Mouse (Mus musculus) forebrain, embryonic 14.5 days (tissue): ENCODE results near the gene Esyt1. TPM values are rescaled to one million over a fixed set of nuclear protein-coding genes. Genes with fewer than 3 reads are reported as not detected.
A peak's percentile ranks its signal among the peaks of the same experiment; 100 is the strongest.

Experiments used
- ATAC-seq: fragments of 200-750 bp; cut with Nextera tagmentation; 2 replicates; pipeline ENCODE4 v1.8.0; 2017; ENCODE audit warnings: mild to moderate bottlenecking, moderate library complexity
- DNase-seq: peaks from one replicate; pipeline ENCODE4 v3.0.0-alpha.2; 2015; ENCODE audit warnings: low spot score
- H3K27ac ChIP-seq: fragments of 300-500 bp; sonication (generic); 2 replicates; pipeline ENCODE4 v1.5.1; 2014; ENCODE audit warnings: low read depth, mild to moderate bottlenecking, control low read depth, low read length, moderate library complexity
- H3K27me3 ChIP-seq: fragments of 300-500 bp; sonication (generic); replicated peaks from 2 replicates; pipeline ENCODE4 v1.6.1; 2014; ENCODE audit warnings: low read length, control low read depth, mixed read lengths; ENCODE audit not compliant: control insufficient read depth, insufficient read depth
- H3K36me3 ChIP-seq: fragments of 300-500 bp; sonication (generic); 2 replicates; pipeline ENCODE4 v1.6.1; 2014; ENCODE audit warnings: low read length, control low read depth; ENCODE audit not compliant: control insufficient read depth, insufficient read depth
- H3K4me1 ChIP-seq: fragments of 300-500 bp; sonication (generic); 2 replicates; pipeline ENCODE4 v1.6.1; 2014; ENCODE audit warnings: antibody characterized with exemption, low read length, control low read depth; ENCODE audit not compliant: control insufficient read depth, insufficient read depth
- H3K4me2 ChIP-seq: fragments of 300-500 bp; sonication (generic); 2 replicates; pipeline ENCODE4 v1.6.1; 2014; ENCODE audit warnings: mild to moderate bottlenecking, control low read depth, low read length
- H3K4me3 ChIP-seq: fragments of 300-500 bp; sonication (generic); 2 replicates; pipeline ENCODE4 v1.5.1; 2014; ENCODE audit warnings: low read depth, low read length, control low read depth
- H3K9ac ChIP-seq: fragments of 300-500 bp; sonication (generic); 2 replicates; pipeline ENCODE4 v1.6.1; 2014; ENCODE audit warnings: mild to moderate bottlenecking, low read length, control low read depth, moderate library complexity
- H3K9me3 ChIP-seq: fragments of 300-500 bp; sonication (generic); replicated peaks from 2 replicates; pipeline ENCODE4 v1.6.1; 2016; ENCODE audit warnings: low read length, control low read depth, mixed read lengths; ENCODE audit not compliant: control insufficient read depth
- WGBS: fragments of 180-500 bp; shearing (Covaris S2); extraction: QIAGEN DNeasy Blood & Tissue Kit; methylation state at CpG from one replicate; pipeline ENCODE4 v1.1.7; 2014; 5-methylcytosine and 5-hydroxymethylcytosine counted together
- polyA plus RNA-seq: library from polyadenylated mRNA; unstranded; fragments of >200 nt; fragmentation: Nextera tagmentation; extraction: Ambion mirVana; gene quantifications from 2 replicates; pipeline ENCODE4 v1.2.1, GENCODE M21; 2014

The Esyt1 gene
- polyA plus RNA-seq, 1 experiment from 2014 or later, result 4.7 TPM

DNA sequence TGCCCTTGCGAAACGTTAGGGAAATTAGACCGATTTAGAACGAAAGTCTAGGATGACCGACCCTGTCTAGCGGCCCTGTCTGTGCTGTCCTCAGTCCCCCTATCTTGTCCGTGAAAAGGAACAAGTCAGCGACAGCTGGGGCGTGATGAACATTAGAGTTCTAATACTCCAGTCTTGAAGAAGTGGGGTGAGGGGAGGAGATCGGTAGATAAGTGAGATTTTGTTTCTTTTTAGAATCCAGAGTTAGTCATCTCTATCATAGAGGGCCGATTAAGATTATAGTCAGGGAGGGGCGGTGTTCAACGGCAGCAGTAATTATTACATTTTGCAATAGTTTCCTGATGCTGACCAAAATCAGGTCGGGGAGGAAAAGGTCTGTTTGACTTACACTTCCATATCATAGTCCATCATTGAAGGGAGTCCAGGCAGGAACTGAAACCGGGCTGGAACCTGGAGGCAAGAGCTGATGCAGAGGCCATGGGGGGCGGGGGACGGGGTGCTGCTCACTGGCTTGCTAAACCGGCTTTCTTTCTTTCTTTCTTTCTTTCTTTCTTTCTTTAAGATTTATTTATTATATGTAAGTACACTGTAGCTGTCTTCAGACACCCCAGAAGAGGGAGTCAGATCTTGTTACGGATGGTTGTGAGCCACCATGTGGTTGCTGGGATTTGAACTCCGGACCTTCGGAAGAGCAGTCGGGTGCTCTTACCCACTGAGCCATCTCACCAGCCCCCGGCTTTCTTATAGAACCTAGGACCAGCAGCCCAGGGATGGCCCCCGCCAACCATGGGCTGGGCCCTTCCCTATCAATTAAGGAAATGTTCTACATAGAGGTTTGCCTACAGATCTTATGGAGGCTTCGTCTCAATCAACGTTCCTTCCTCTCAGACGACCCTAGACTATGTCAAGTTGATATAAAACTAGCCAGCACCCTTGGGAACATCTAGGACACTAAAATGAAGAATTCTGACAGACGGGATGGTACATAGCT lies 990 bp upstream of the Esyt1 start:
- peak overlapping the region; percentile 100 for H3K4me2 ChIP-seq
- no peaks in the 10 kb centered on the region for H3K36me3 ChIP-seq
- H3K9me3 ChIP-seq, result no peaks in the 10 kb centered on the region
- no peak for ATAC-seq
- peak overlapping the region; percentile 71; the same call in 1 of the 2 replicates for H3K9ac ChIP-seq
- no peak overlapping the region for H3K27ac ChIP-seq
- peaks cover 7% of the 10 kb centered on the region; the same call in 1 of the 2 replicates for H3K4me1 ChIP-seq
- H3K4me3 ChIP-seq, result peak overlapping the region; percentile 64
- H3K27me3 ChIP-seq, result 0 out of 2 replicates have a peak, but pooled peaks cover 7% of the 10 kb centered on the region
- 31% methylated on average over 28 of the region's 28 CpGs for whole genome bisulfite sequencing
- DNase-seq, result no peak

DNA sequence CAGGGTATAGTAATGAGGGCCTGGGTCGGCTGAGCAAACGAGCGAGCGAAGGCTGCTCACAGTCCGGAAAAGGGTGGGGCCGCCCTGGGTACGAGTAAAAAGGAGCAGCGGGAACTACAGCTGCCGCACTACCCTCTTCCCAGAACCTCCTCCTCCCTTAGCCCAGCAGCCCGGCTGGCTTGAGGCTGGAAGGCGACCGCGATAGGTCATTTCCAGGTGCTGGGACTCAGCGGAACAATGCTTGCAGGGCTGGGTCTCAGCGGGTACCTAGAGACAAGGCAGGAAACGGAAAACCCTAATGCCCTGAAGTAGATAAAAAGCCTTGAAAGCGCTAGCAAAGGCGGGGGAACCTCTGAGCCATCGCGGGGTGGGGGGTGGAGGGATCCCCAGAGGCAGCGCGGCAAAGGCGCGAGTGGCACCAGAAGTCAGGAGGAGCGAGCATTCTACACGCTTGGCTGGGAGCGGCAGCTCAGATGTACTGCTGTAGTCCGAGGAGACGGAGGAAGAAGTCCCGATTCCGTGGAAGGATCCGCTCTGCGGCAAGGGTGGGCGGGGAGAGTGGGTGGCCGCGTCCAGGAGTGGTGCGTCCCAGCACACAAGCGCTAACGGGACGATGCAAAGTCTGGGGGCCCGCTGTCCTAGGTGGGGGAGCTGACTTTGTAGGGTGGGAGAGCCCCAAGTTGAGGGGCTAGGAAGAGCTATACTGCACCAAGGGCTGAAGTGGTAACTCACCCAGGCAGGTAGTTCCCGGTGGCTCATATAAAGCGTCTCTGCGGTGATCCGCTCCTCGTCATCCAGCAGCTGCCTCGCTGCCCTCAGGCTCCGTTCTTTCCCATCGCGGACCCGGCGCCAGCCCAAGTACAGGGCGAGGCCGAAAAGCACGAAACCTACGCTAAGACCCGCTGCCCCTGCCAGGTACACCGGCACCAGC lies 674 bp downstream of the Esyt1 start:
- Histone ChIP-seq H3K9ac (peak overlapping the region; percentile 71), H3K4me2 (peak overlapping the region; percentile 100), H3K4me1 (peaks cover 7% of the 10 kb centered on the region; the same call in 1 of the 2 replicates), H3K36me3 (no peaks in the 10 kb centered on the region), H3K9me3 (no peaks in the 10 kb centered on the region), H3K27ac (peak overlapping the region; percentile 14; the same call in 1 of the 2 replicates), H3K27me3 (0 out of 2 replicates have a peak, but pooled peaks cover 7% of the 10 kb centered on the region), H3K4me3 (peak overlapping the region; percentile 64)
- ATAC-seq (peak; percentile 53), DNase-seq (peak; percentile 64)
- under 1% methylated on average over 58 of the region's 58 CpGs for WGBS

DNA sequence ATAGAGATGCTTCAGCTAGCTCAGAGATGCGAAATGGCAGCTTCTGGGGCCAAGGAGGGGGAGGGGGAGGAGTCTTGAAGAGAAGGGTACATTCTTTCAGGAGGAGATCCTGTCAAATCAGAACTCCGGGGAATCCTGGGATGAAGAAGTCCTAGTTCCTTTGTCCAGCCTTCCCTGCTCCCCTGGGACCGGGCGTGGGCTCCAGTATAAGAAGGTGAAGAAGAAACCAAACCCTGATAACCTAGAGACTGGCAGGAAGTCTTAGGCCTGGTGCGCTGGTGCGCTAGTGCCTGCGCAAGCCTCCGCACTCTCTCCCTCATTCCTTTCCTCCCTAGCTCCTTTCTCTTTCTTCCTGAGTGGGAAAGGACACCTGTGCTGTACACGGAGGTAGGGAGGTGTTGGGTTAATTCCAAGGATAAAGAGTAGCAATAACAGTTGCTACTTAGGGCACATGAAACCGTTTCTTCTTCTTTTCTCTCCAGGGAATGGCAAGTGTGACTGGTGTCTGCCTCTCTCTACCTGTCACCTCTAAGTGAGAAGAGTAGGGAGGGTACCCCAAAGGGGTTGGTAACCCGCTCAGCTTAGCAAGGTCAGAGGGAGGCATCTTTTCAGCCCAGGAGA lies 1.4 kb downstream of the Esyt1 start:
- Histone ChIP-seq H3K4me1 (peaks cover 7% of the 10 kb centered on the region; the same call in 1 of the 2 replicates), H3K9me3 (no peaks in the 10 kb centered on the region), H3K36me3 (no peaks in the 10 kb centered on the region), H3K27me3 (0 out of 2 replicates have a peak, but pooled peaks cover 7% of the 10 kb centered on the region), H3K4me2 (peak overlapping the region; percentile 100), H3K4me3 (peak overlapping the region; percentile 64), H3K27ac (no peak overlapping the region), H3K9ac (peak overlapping the region; percentile 71)
- 7% methylated on average over 11 of the region's 11 CpGs for WGBS
- ATAC-seq, result no peak
- DNase-seq, result no peak

DNA sequence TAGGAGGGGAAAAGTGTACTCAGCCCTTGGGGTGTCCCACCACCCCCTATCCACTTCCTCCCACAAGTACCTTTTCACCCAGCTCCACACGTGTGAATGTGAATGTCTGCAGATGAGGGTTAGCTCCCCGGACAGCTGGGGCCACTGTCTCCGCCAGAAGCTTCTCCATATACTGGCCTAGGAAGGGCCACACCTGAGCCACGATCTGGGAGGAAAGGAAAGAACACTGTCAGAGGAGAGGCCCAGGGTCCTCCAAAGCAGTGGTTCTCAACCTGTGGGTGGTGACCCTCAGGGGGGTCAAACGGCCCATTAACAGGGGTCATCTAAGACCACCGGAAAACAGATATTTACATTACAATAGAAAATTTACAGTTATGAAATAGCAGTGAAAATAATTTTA lies 3.3 kb downstream of the Esyt1 start:
- Histone ChIP-seq H3K9ac (no peak overlapping the region), H3K4me1 (peaks cover 7% of the 10 kb centered on the region; the same call in 1 of the 2 replicates), H3K27me3 (0 out of 2 replicates have a peak, but pooled peaks cover 7% of the 10 kb centered on the region), H3K36me3 (no peaks in the 10 kb centered on the region), H3K4me3 (no peak overlapping the region), H3K27ac (no peak overlapping the region), H3K4me2 (no peak overlapping the region), H3K9me3 (no peaks in the 10 kb centered on the region)
- 81% methylated on average over 6 of the region's 6 CpGs for WGBS
- DNase-seq (no peak), ATAC-seq (no peak)

DNA sequence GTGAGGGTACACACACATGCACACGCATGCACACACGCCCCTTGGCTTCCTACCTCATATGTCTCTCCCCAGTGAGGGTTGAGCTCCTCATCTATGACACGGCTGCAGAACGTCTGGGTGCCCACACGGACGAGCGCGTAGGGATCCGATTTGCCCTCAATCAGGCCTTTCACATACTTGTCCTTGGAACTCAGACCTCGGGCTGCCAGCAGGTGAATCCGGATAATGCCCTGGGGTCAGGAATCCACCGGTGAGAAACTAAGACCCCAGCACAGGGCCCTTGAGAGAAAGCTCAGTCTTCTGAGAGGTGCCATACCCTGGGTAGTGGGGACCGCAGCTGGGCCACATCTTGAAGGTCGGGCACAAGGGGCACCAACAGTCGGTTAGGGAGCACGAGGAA lies 5.1 kb downstream of the Esyt1 start:
- Histone ChIP-seq H3K9me3 (no peaks in the 10 kb centered on the region), H3K4me1 (no peaks in the 10 kb centered on the region), H3K4me2 (no peak overlapping the region), H3K36me3 (no peaks in the 10 kb centered on the region), H3K9ac (no peak overlapping the region), H3K27me3 (peaks cover 9% of the 10 kb centered on the region; the same call in 1 of the 2 replicates), H3K4me3 (no peak overlapping the region), H3K27ac (no peak overlapping the region)
- no peak for DNase-seq
- WGBS, result 86% methylated on average over 16 of the region's 16 CpGs
- ATAC-seq, result no peak

DNA sequence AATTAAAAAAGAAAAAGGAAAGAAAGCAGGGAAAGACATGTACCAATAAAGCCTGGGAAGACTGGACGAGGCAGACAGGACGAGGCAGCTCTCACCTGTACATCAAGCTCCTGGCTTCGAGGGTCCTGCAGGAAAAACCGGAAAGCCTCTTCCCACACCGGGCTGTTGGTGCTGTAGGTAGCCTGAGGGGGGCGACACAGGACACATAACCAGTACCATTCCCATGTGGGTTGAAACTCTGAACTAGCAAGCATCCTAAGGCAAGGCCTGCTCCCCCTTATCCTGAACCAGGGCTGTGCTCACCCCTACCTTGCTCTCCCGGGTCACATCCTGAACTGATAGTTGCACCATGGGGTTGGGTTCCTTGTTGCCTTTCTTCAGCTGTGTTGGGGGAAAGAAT lies 6.8 kb downstream of the Esyt1 start:
- Histone ChIP-seq H3K9me3 (no peaks in the 10 kb centered on the region), H3K4me3 (no peak overlapping the region), H3K27ac (no peak overlapping the region), H3K4me2 (no peak overlapping the region), H3K36me3 (peaks cover 3% of the 10 kb centered on the region; the same call in 1 of the 2 replicates), H3K9ac (no peak overlapping the region), H3K4me1 (no peaks in the 10 kb centered on the region), H3K27me3 (peaks cover 5% of the 10 kb centered on the region; the same call in 1 of the 2 replicates)
- WGBS, result 71% methylated on average over 7 of the region's 7 CpGs
- DNase-seq (peak; percentile 32), ATAC-seq (no peak)

DNA sequence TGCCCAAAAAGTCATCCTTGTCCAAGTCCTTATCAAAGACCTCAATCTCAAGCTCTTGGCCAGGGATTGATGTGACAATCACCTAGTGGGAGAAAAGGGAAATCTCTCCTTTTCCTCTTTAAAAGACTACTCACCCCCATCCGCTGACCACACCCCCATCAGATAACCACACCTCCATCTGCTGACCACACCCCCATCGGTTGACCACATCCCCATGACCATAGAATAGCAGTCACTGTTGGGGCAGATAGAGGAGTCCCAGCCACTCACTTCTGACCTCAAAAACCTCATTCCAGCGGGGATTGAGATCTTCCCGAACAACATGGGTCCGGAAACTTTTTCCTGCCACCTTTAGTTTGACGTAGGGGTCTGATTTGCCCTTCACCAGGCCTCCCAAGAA lies 9.0 kb downstream of the Esyt1 start:
- no peak overlapping the region for H3K27ac ChIP-seq
- H3K4me1 ChIP-seq, result no peaks in the 10 kb centered on the region
- ATAC-seq (no peak), DNase-seq (no peak)
- peaks cover 4% of the 10 kb centered on the region; the same call in 1 of the 2 replicates for H3K36me3 ChIP-seq
- H3K9me3 ChIP-seq, result no peaks in the 10 kb centered on the region
- no peak overlapping the region for H3K4me3 ChIP-seq
- H3K27me3 ChIP-seq, result peaks cover 5% of the 10 kb centered on the region; the same call in 1 of the 2 replicates
- 21% methylated on average over 6 of the region's 6 CpGs for WGBS
- H3K4me2 ChIP-seq, result no peak overlapping the region
- no peak overlapping the region for H3K9ac ChIP-seq

DNA sequence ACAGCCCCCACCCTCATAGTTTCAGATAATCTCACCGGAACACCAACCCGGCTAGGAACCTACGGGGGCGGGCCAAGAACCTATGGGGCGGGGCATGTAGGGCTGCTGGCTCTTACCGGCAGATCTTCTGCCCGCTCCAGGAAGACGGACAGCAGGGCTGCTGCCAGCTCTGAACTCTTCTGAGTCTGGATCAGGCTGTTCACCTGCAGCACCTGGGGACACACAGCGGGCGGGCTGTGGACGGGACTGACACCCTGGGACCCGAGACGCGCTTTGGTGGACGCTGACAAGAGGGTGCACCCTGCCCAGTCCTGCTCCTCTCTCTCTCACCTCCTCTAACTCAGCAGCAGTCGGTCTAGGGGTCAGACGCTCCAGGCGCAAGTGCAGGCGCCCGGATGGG lies 9.6 kb downstream of the Esyt1 start:
- Histone ChIP-seq H3K4me1 (no peaks in the 10 kb centered on the region), H3K4me3 (no peak overlapping the region), H3K9ac (no peak overlapping the region), H3K27ac (no peak overlapping the region), H3K9me3 (no peaks in the 10 kb centered on the region), H3K4me2 (no peak overlapping the region), H3K36me3 (peaks cover 4% of the 10 kb centered on the region; the same call in 1 of the 2 replicates), H3K27me3 (peaks cover 5% of the 10 kb centered on the region; the same call in 1 of the 2 replicates)
- WGBS, result 12% methylated on average over 20 of the region's 20 CpGs
- DNase-seq, result no peak
- no peak for ATAC-seq
